Mouse (Mus musculus) E14TG2a.4 (cell line): ENCODE data around the gene Sycn.

Experiments used
- CTCF ChIP-seq: conservative IDR thresholded peaks from 2 replicates; pipeline ENCODE4 v1.5.1; 2014; ENCODE audit warnings: low read length
- NANOG ChIP-seq: IDR thresholded peaks from 2 replicates; pipeline ENCODE4 v1.6.1; 2014; ENCODE audit warnings: borderline replicate concordance, low read length, mixed read lengths
- POU5F1 ChIP-seq: IDR thresholded peaks from 2 replicates; pipeline ENCODE4 v1.6.1; 2014; ENCODE audit warnings: low read length, borderline replicate concordance

DNA sequence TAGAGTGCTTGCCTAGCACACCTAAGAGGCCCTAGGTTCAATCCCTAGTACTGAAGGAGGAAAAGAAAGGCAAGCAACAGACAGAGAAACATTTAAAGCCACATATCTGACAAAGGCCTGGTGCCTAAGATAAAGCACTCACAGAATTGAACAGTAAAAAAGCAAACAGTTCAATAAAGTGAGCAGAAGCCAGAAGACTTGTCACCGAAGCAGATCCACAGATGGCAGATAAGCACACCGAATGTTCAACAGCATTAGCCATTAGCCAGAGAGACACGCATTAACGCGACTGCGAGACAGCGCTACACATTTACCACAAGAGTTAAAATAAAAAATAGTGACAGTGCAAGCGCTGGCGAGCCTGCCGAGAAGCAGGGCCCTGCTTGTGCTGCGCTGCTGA lies 42.2 kb downstream of the Sycn start:
- TF ChIP-seq CTCF (no peak), NANOG (no peak), POU5F1 (no peak)
